Mouse (Mus musculus) CH12.LX (cell line): ENCODE measurements around the gene Snrpe. TPM values are rescaled to one million over a fixed set of nuclear protein-coding genes. Genes with fewer than 3 reads are reported as not detected.

Source experiments
- DNase-seq: peaks from one replicate; pipeline ENCODE4 v3.0.0-alpha.2; 2013; ENCODE audit errors: extremely low read depth
- H3K27ac ChIP-seq: 2 replicates; pipeline ENCODE4 v1.5.1; 2012; ENCODE audit warnings: low read depth, mild to moderate bottlenecking, control low read depth, moderate library complexity; ENCODE audit not compliant: insufficient read depth
- H3K27me3 ChIP-seq: replicated peaks from 2 replicates; pipeline ENCODE3; 2012; ENCODE audit warnings: inconsistent platforms
- H3K36me3 ChIP-seq, 2 experiments: replicated peaks in 1 of 2; 2 replicates each; pipeline versions ENCODE3 to v1.6.1; 2012; ENCODE audit warnings: inconsistent platforms in 1 of 2, low read length in 1 of 2, mild to moderate bottlenecking in 1 of 2, mixed read lengths in 1 of 2, moderate library complexity in 1 of 2; ENCODE audit not compliant: control insufficient read depth in 1 of 2, insufficient read depth in 1 of 2
- H3K4me1 ChIP-seq, 2 experiments: 2 replicates each; pipeline ENCODE4 v1.6.1; 2012; ENCODE audit warnings: inconsistent platforms in 1 of 2, moderate library complexity in 1 of 2; ENCODE audit not compliant: insufficient read depth in 2 of 2, control insufficient read depth in 1 of 2
- H3K4me2 ChIP-seq: 2 replicates; pipeline ENCODE4 v1.6.1; 2012; ENCODE audit warnings: low read depth, mild to moderate bottlenecking, control low read depth; ENCODE audit not compliant: poor library complexity, insufficient read depth, severe bottlenecking
- H3K4me3 ChIP-seq, 3 experiments: fragments of 150-350 bp in 1 of 3; sonication (generic) in 1 of 3; replicated peaks in 1 of 3; 2 replicates each; pipeline versions ENCODE3 to v1.5.1; 2011 to 2012; ENCODE audit warnings: low read depth in 2 of 3, low read length in 2 of 3, mild to moderate bottlenecking in 2 of 3, moderate library complexity in 2 of 3, control low read depth in 1 of 3, improper control_type of control experiment in 1 of 3, inconsistent platforms in 1 of 3, mixed read lengths in 1 of 3; ENCODE audit not compliant: poor library complexity in 1 of 3
- H3K79me2 ChIP-seq: replicated peaks from 2 replicates; pipeline ENCODE4 v1.6.1; 2012; ENCODE audit warnings: mild to moderate bottlenecking, moderate library complexity; ENCODE audit not compliant: control insufficient read depth, poor library complexity, insufficient read depth, severe bottlenecking; ENCODE audit errors: extremely low read depth
- H3K9ac ChIP-seq: 2 replicates; pipeline ENCODE4 v1.6.1; 2012; ENCODE audit warnings: low read depth, mild to moderate bottlenecking, control low read depth, moderate library complexity; ENCODE audit not compliant: insufficient read depth
- H3K9me3 ChIP-seq: replicated peaks from 2 replicates; pipeline ENCODE3; 2012; ENCODE audit warnings: low read length, inconsistent platforms, mixed read lengths
- CHD2 ChIP-seq: IDR thresholded peaks from 2 replicates; pipeline ENCODE4 v1.6.1; 2011; ENCODE audit warnings: low read length, improper control_type of control experiment
- CTCF ChIP-seq, 2 experiments: IDR thresholded peaks in 1 of 2; conservative IDR thresholded peaks in 1 of 2; 2 replicates each; pipeline ENCODE4 v1.5.1; 2011 to 2012; ENCODE audit warnings: low read depth in 2 of 2, low read length in 2 of 2, improper control_type of control experiment in 1 of 2, inconsistent platforms in 1 of 2, mild to moderate bottlenecking in 1 of 2, moderate library complexity in 1 of 2
- E2F4 ChIP-seq: IDR thresholded peaks from 2 replicates; pipeline ENCODE4 v1.6.1; 2011; ENCODE audit warnings: low read depth, low read length, improper control_type of control experiment; ENCODE audit not compliant: insufficient replicate concordance
- EP300 ChIP-seq: IDR thresholded peaks from 2 replicates; pipeline ENCODE4 v1.6.1; 2011; ENCODE audit warnings: low read length, improper control_type of control experiment
- ETS1 ChIP-seq: conservative IDR thresholded peaks from 2 replicates; pipeline ENCODE4 v1.6.1; 2012; ENCODE audit warnings: low read depth, mild to moderate bottlenecking, inconsistent platforms, low read length, improper control_type of control experiment, moderate library complexity
- GABPA ChIP-seq: IDR thresholded peaks from 2 replicates; pipeline ENCODE4 v1.6.1; 2012; ENCODE audit warnings: low read depth, low read length, improper control_type of control experiment, inconsistent platforms; ENCODE audit not compliant: insufficient replicate concordance
- IRF4 ChIP-seq: IDR thresholded peaks from 2 replicates; pipeline ENCODE4 v1.6.1; 2014; ENCODE audit warnings: low read depth, mild to moderate bottlenecking, inconsistent platforms, low read length, improper control_type of control experiment
- JUN ChIP-seq: IDR thresholded peaks from 2 replicates; pipeline ENCODE4 v1.6.1; 2011; ENCODE audit warnings: low read depth, mild to moderate bottlenecking, low read length, improper control_type of control experiment, moderate library complexity; ENCODE audit not compliant: insufficient read depth
- JUND ChIP-seq: conservative IDR thresholded peaks from 2 replicates; pipeline ENCODE4 v1.6.1; 2011; ENCODE audit warnings: low read depth, low read length, improper control_type of control experiment
- KAT2A ChIP-seq: IDR thresholded peaks from 2 replicates; pipeline ENCODE4 v1.6.1; 2012; ENCODE audit warnings: low read length, improper control_type of control experiment, inconsistent platforms; ENCODE audit not compliant: insufficient replicate concordance
- MAFK ChIP-seq: IDR thresholded peaks from 2 replicates; pipeline ENCODE4 v1.6.1; 2011; ENCODE audit warnings: low read length, improper control_type of control experiment; ENCODE audit not compliant: insufficient replicate concordance
- MAX ChIP-seq: IDR thresholded peaks from 2 replicates; pipeline ENCODE4 v1.6.1; 2011; ENCODE audit warnings: low read length, improper control_type of control experiment
- MAZ ChIP-seq: IDR thresholded peaks from 2 replicates; pipeline ENCODE4 v1.6.1; 2012; ENCODE audit warnings: low read depth, mild to moderate bottlenecking, inconsistent platforms, low read length, improper control_type of control experiment, moderate library complexity
- MEF2A ChIP-seq: IDR thresholded peaks from 2 replicates; pipeline ENCODE4 v1.6.1; 2014; ENCODE audit warnings: low read depth, mild to moderate bottlenecking, inconsistent platforms, low read length, improper control_type of control experiment, borderline replicate concordance
- NELFE ChIP-seq: IDR thresholded peaks from 2 replicates; pipeline ENCODE4 v1.6.1; 2011; ENCODE audit warnings: low read depth, low read length, improper control_type of control experiment
- PAX5 ChIP-seq: IDR thresholded peaks from 2 replicates; pipeline ENCODE4 v1.6.1; 2012; ENCODE audit warnings: low read length, inconsistent platforms, mixed read lengths
- POLR2A ChIP-seq: IDR thresholded peaks from 2 replicates; pipeline ENCODE4 v1.6.1; 2011; ENCODE audit warnings: low read depth, mild to moderate bottlenecking, improper control_type of control experiment, low read length
- RAD21 ChIP-seq: IDR thresholded peaks from 2 replicates; pipeline ENCODE4 v1.6.1; 2011; ENCODE audit warnings: low read depth, mild to moderate bottlenecking, low read length, improper control_type of control experiment, moderate library complexity
- RCOR1 ChIP-seq: conservative IDR thresholded peaks from 2 replicates; pipeline ENCODE4 v1.6.1; 2012; ENCODE audit warnings: low read depth, mild to moderate bottlenecking, inconsistent platforms, low read length, improper control_type of control experiment
- SMC3 ChIP-seq: IDR thresholded peaks from 2 replicates; pipeline ENCODE4 v1.6.1; 2011; ENCODE audit warnings: low read depth, low read length, improper control_type of control experiment
- TBP ChIP-seq: conservative IDR thresholded peaks from 2 replicates; pipeline ENCODE4 v1.6.1; 2011; ENCODE audit warnings: low read depth, low read length, improper control_type of control experiment
- TCF12 ChIP-seq: IDR thresholded peaks from 2 replicates; pipeline ENCODE4 v1.6.1; 2014; ENCODE audit warnings: low read depth, mild to moderate bottlenecking, inconsistent platforms, low read length, improper control_type of control experiment
- USF2 ChIP-seq: conservative IDR thresholded peaks from 2 replicates; pipeline ENCODE4 v1.6.1; 2011; ENCODE audit warnings: low read depth, low read length, improper control_type of control experiment
- ZMIZ1 ChIP-seq: IDR thresholded peaks from 2 replicates; pipeline ENCODE4 v1.6.1; 2012; ENCODE audit warnings: low read depth, mild to moderate bottlenecking, inconsistent platforms, low read length, improper control_type of control experiment
- ZNF384 ChIP-seq: IDR thresholded peaks from 2 replicates; pipeline ENCODE4 v1.6.1; 2012; ENCODE audit warnings: low read depth, low read length, improper control_type of control experiment, inconsistent platforms
- dilution Hi-C: fragments of 300-500 bp; cut with MboI; formaldehyde crosslinking; loops from 2 replicates; pipeline ENCODE4 v1.14.3; 2020; ENCODE audit warnings: low sequenced_read_pairs; ENCODE audit not compliant: extremely low pct_unique_long_range_greater_than_20kb, extremely low pct_ligation_motif_present
- in situ Hi-C: fragments of 300-500 bp; cut with MboI; formaldehyde crosslinking; loops from 3 replicates; pipeline ENCODE4 v1.14.3; 2019; ENCODE audit warnings: low sequenced_read_pairs, low pct_ligation_motif_present, low pct_unique_long_range_greater_than_20kb, mixed read lengths
- polyA plus RNA-seq: library from polyadenylated mRNA; unstranded; fragments of >175 nt; gene quantifications from 2 replicates; pipeline ENCODE4 v1.2.1, GENCODE M21; 2012; ENCODE audit warnings: low read depth; ENCODE audit not compliant: insufficient read length
- total RNA-seq, 2 experiments: library from RNA; depleted of rRNA; stranded (reverse); fragments of 300-350 nt in 1 of 2; fragments of >200 nt in 1 of 2; gene quantifications; 2 replicates each; pipeline ENCODE4 v1.2.3; 2012 to 2014

The Snrpe gene
- total and polyA plus RNA-seq, 3 experiments, result 405 to 877 (median 417) TPM

GRCm38 (mm10) chr1:133617908-133618307 is 7.8 kb upstream of the Snrpe start:
- in situ Hi-C loops (loop anchor here (25.0 kb wide), 1 partner anchor 431 kb away; no protein-coding TSS in a partner anchor), dilution Hi-C loops (no loop called here)
- no peak overlapping the region for H3K9ac ChIP-seq
- H3K27me3 ChIP-seq, result no peaks in the 10 kb centered on the region
- TF ChIP-seq JUND (no peak), PAX5 (no peak), MAZ (no peak), SMC3 (no peak)
- H3K9me3 ChIP-seq, result no peaks in the 10 kb centered on the region
- DNase-seq, result no peak
- H3K4me1 ChIP-seq, result no peaks in the 10 kb centered on the region
- H3K36me3 ChIP-seq, result peaks cover 26 to 43% of the 10 kb centered on the region in 2 experiments
- H3K27ac ChIP-seq, result no peak overlapping the region
- no peaks in the 10 kb centered on the region for H3K79me2 ChIP-seq
- no peak overlapping the region for H3K4me2 ChIP-seq
- no peak overlapping the region for H3K4me3 ChIP-seq

DNA sequence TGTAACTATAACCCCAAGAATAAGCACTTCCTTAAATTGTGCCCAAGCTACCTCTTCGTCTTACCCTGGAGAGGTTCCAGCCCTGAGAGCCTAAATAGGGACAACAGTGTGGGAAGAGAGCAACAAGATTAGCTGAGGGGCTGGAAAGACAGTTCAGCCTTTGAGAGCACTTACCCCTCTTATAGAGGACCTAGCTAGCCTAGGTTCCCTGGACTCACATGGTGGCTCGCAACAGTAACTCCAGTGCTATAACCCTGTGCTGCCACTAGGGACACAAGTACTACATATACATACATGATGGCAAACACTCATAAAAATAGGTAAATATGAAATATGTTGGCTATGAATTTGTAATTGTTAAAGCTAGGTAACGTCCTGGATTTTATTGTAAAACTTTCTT is 3.7 kb upstream of the Snrpe start:
- H3K4me2 ChIP-seq, result no peak overlapping the region
- no peaks in the 10 kb centered on the region for H3K9me3 ChIP-seq
- H3K27me3 ChIP-seq, result no peaks in the 10 kb centered on the region
- H3K9ac ChIP-seq, result no peak overlapping the region
- no peak overlapping the region for H3K4me3 ChIP-seq
- in situ Hi-C loops, result loop anchor here (25.0 kb wide), 1 partner anchor 427 kb away; no protein-coding TSS in a partner anchor
- dilution Hi-C loops, result no loop called here
- H3K4me1 ChIP-seq, result peaks cover 0 to 11% of the 10 kb centered on the region in 2 experiments; a peak in 2 of 4 replicates
- H3K27ac ChIP-seq, result no peak overlapping the region
- TF ChIP-seq CTCF (conservative IDR thresholded peaks at IDR 0.05 in 1 of 2, IDR thresholded peaks at IDR 0.05 in 1 of 2; ENCODE audit: low read depth in 2 of 2, low read length in 2 of 2) (peak; percentile 50 to 52; a peak in 3 of 4 replicates), PAX5 (no peak), E2F4 (no peak), USF2 (no peak), RAD21 (peak; percentile 22), TBP (no peak), JUN (no peak), MEF2A (no peak), ZMIZ1 (no peak), KAT2A (no peak)
- peaks cover 3 to 15% of the 10 kb centered on the region in 2 experiments for H3K36me3 ChIP-seq
- DNase-seq, result peak; percentile 27
- peaks cover 11% of the 10 kb centered on the region for H3K79me2 ChIP-seq

GRCm38 (mm10) chr1:133611436-133611835 is 1.3 kb upstream of the Snrpe start:
- Histone ChIP-seq H3K4me1 (peaks cover 0 to 30% of the 10 kb centered on the region in 2 experiments; a peak in 3 of 4 replicates), H3K4me3 (no peak overlapping the region), H3K27ac (no peak overlapping the region), H3K79me2 (peaks cover 32% of the 10 kb centered on the region), H3K36me3 (peaks cover 16 to 26% of the 10 kb centered on the region in 2 experiments), H3K9ac (no peak overlapping the region), H3K27me3 (no peaks in the 10 kb centered on the region), H3K4me2 (no peak overlapping the region), H3K9me3 (no peaks in the 10 kb centered on the region)
- DNase-seq, result no peak
- in situ Hi-C loops, result loop anchor here (25.0 kb wide), 1 partner anchor 424 kb away; no protein-coding TSS in a partner anchor
- TF ChIP-seq SMC3 (no peak), TCF12 (no peak), GABPA (no peak), MAFK (no peak), KAT2A (no peak), CTCF (conservative IDR thresholded peaks at IDR 0.05 in 1 of 2, IDR thresholded peaks at IDR 0.05 in 1 of 2; ENCODE audit: low read depth in 2 of 2, low read length in 2 of 2) (no peak), ZNF384 (no peak), EP300 (no peak), POLR2A (no peak), E2F4 (no peak), MAX (no peak), CHD2 (no peak), ETS1 (no peak), MAZ (no peak), ZMIZ1 (no peak), JUN (no peak), NELFE (no peak), IRF4 (no peak), RCOR1 (no peak)
- dilution Hi-C loops, result no loop called here
